ENCODE assay signal across 15 mouse cellular contexts in genomic region chr2:95586002-95586401, GRCm38 (mm10).
"Had no signal": no experiment of that assay in that cellular context is flagged by ENCODE, and none has a peak within 500 bp of the region (broad histone marks: within the 10 kb centered on the region; RNA-seq: fewer than 3 reads in every experiment).

No protein-coding gene starts in this region.

- H3K9me3 ChIP-seq: neural tube, embryonic 13.5 days; neural tube, embryonic 15.5 days; stomach, embryonic 15.5 days had no signal

- H3K9ac ChIP-seq: neural tube, embryonic 13.5 days; neural tube, embryonic 15.5 days; stomach, embryonic 15.5 days had no signal

- H3K4me1 ChIP-seq: neural tube, embryonic 13.5 days; neural tube, embryonic 15.5 days; stomach, embryonic 15.5 days had no signal

- H3K36me3 ChIP-seq: neural tube, embryonic 13.5 days; neural tube, embryonic 15.5 days; stomach, embryonic 15.5 days had no signal

- H3K27me3 ChIP-seq: neural tube, embryonic 13.5 days; neural tube, embryonic 15.5 days; stomach, embryonic 15.5 days had no signal

- DNase-seq: right cerebral cortex, adult 18-20 months; right cerebral cortex, postnatal 14 days; right cerebral cortex, postnatal 25 days; right cerebral cortex, postnatal 4 days; spleen, adult 18-20 months; thymus, adult 18-20 months; thymus, adult 2 months; thymus, postnatal 14 days; thymus, postnatal 25 days; thymus, postnatal 36 days; thymus, postnatal 4 days had no signal

- H3K27ac ChIP-seq: neural tube, embryonic 13.5 days; neural tube, embryonic 15.5 days; stomach, embryonic 15.5 days; stomach, postnatal 0 days had no signal

- H3K4me3 ChIP-seq: neural tube, embryonic 13.5 days; neural tube, embryonic 15.5 days; stomach, embryonic 15.5 days had no signal

- H3K4me2 ChIP-seq: neural tube, embryonic 13.5 days; neural tube, embryonic 15.5 days; stomach, embryonic 15.5 days had no signal
